Comparison of ENCODE assay signal across 8 mouse cellular contexts in genomic region chr19:10182142-10182541, GRCm38 (mm10). TPM values are rescaled to one million over a fixed set of nuclear protein-coding genes. Genes with fewer than 3 reads are reported as not detected.
DNase-seq lines count a peak whose midpoint lies in the region; ATAC-seq and TF ChIP-seq lines count a peak whose summit lies in the region.

No protein-coding gene starts in this region.

- 30% methylated on average over 7 of the region's 7 CpGs for WGBS in kidney, embryonic 16.5 days
- WGBS in hindbrain, embryonic 14.5 days = 34% methylated on average over 7 of the region's 7 CpGs
- WGBS in midbrain, embryonic 14.5 days = 28% methylated on average over 7 of the region's 7 CpGs

- TF ChIP-seq POLR2A in bone marrow macrophage, adult 2 months (IDR thresholded peaks at IDR 0.05; ENCODE audit: borderline replicate concordance, low read depth, low read length) = no peak

- DNase-seq in kidney, postnatal 14 days = no peak
- no peak for DNase-seq in hindbrain, embryonic 14.5 days (ENCODE audit: low spot score)
- DNase-seq in midbrain, embryonic 14.5 days = peak; percentile 48
- no peak for DNase-seq in thymus, postnatal 10 days (ENCODE audit: low spot score in 2 of 2)
- no peak for DNase-seq in retina, embryonic 14.5 days (ENCODE audit: low spot score)
- no peak for DNase-seq in cerebellum, postnatal 36 days

- ATAC-seq in kidney, embryonic 16.5 days (ENCODE audit: low FRiP score, low TSS enrichment) = no peak
- no peak for ATAC-seq in hindbrain, embryonic 14.5 days (ENCODE audit: low FRiP score)
- no peak for ATAC-seq in midbrain, embryonic 14.5 days (ENCODE audit: low FRiP score, low TSS enrichment)

- no peak for TF ChIP-seq CTCF in bone marrow macrophage, adult 2 months (IDR thresholded peaks at IDR 0.05; ENCODE audit: low read depth, low read length)

- no peaks in the 10 kb centered on the region for H3K9me3 ChIP-seq in kidney, embryonic 16.5 days (ENCODE audit: low read length)
- no peaks in the 10 kb centered on the region for H3K9me3 ChIP-seq in hindbrain, embryonic 14.5 days (ENCODE audit: control insufficient read depth, low read length)
- H3K9me3 ChIP-seq in midbrain, embryonic 14.5 days (ENCODE audit: control insufficient read depth, low read length) = no peaks in the 10 kb centered on the region

- peak overlapping the region; percentile 88 for H3K4me2 ChIP-seq in kidney, embryonic 16.5 days (replicated peaks; ENCODE audit: low read depth, low read length)
- H3K4me2 ChIP-seq in hindbrain, embryonic 14.5 days (replicated peaks) = peak overlapping the region; percentile 83
- peak overlapping the region; percentile 65 for H3K4me2 ChIP-seq in midbrain, embryonic 14.5 days (ENCODE audit: low read length)

- no peaks in the 10 kb centered on the region for H3K27me3 ChIP-seq in kidney, embryonic 16.5 days (ENCODE audit: insufficient read depth, low read length)
- no peaks in the 10 kb centered on the region for H3K27me3 ChIP-seq in hindbrain, embryonic 14.5 days (ENCODE audit: control insufficient read depth, insufficient read depth, low read length)
- no peaks in the 10 kb centered on the region for H3K27me3 ChIP-seq in midbrain, embryonic 14.5 days (ENCODE audit: control insufficient read depth, insufficient read depth, low read length)

- peak overlapping the region; percentile 90 for H3K4me3 ChIP-seq in kidney, embryonic 16.5 days (ENCODE audit: low read length)
- peak overlapping the region; percentile 99 for H3K4me3 ChIP-seq in bone marrow macrophage, adult 2 months (ENCODE audit: insufficient read depth, low read length)
- peak overlapping the region; percentile 80 for H3K4me3 ChIP-seq in hindbrain, embryonic 14.5 days (replicated peaks; ENCODE audit: low read length)
- peak overlapping the region; percentile 90 for H3K4me3 ChIP-seq in midbrain, embryonic 14.5 days (replicated peaks; ENCODE audit: low read depth, low read length)

- peaks cover 21% of the 10 kb centered on the region for H3K36me3 ChIP-seq in kidney, embryonic 16.5 days (ENCODE audit: insufficient read depth, low read length)
- peaks cover 22% of the 10 kb centered on the region for H3K36me3 ChIP-seq in hindbrain, embryonic 14.5 days (replicated peaks; ENCODE audit: control insufficient read depth, insufficient read depth)
- H3K36me3 ChIP-seq in midbrain, embryonic 14.5 days (ENCODE audit: control insufficient read depth, insufficient read depth, low read length) = peaks cover 22% of the 10 kb centered on the region

- peak overlapping the region; percentile 22; the same call in 1 of the 2 replicates for H3K9ac ChIP-seq in kidney, embryonic 16.5 days (replicated peaks; ENCODE audit: low read length)
- peak overlapping the region; percentile 96 for H3K9ac ChIP-seq in hindbrain, embryonic 14.5 days
- H3K9ac ChIP-seq in midbrain, embryonic 14.5 days (replicated peaks; ENCODE audit: low read length) = peak overlapping the region; percentile 92; the same call in 1 of the 2 replicates

- H3K27ac ChIP-seq in kidney, embryonic 16.5 days (ENCODE audit: low read length) = no peak overlapping the region
- H3K27ac ChIP-seq in bone marrow macrophage, adult 2 months (ENCODE audit: insufficient read depth, low read depth, low read length) = peak overlapping the region; percentile 51
- H3K27ac ChIP-seq in hindbrain, embryonic 14.5 days = peak overlapping the region; percentile 97
- peak overlapping the region; percentile 96 for H3K27ac ChIP-seq in midbrain, embryonic 14.5 days (replicated peaks; ENCODE audit: low read depth, low read length)

- peaks cover 21% of the 10 kb centered on the region for H3K4me1 ChIP-seq in kidney, embryonic 16.5 days (ENCODE audit: insufficient read depth, low read length)
- H3K4me1 ChIP-seq in bone marrow macrophage, adult 2 months (ENCODE audit: control insufficient read depth, insufficient read depth, low read length) = peaks cover 15% of the 10 kb centered on the region
- peaks cover 30% of the 10 kb centered on the region for H3K4me1 ChIP-seq in hindbrain, embryonic 14.5 days (replicated peaks; ENCODE audit: control insufficient read depth, insufficient read depth, low read length)
- H3K4me1 ChIP-seq in midbrain, embryonic 14.5 days (ENCODE audit: control insufficient read depth, insufficient read depth, low read length) = peaks cover 16% of the 10 kb centered on the region

RNA-seq across cellular contexts. Expression of gene Fads1, which starts 0.5 kb away (rescaled TPM):
- polyA plus RNA-seq in kidney, embryonic 16.5 days (2015; fragmentation: Nextera tagmentation; extraction: Ambion mirVana) = 95.4 and 100 TPM in 2 replicates
- 99.3 and 119 TPM in 2 replicates for polyA plus RNA-seq in bone marrow macrophage, adult 2 months (2012; ENCODE audit: insufficient read depth, insufficient read length, missing spikeins)
- polyA plus RNA-seq in hindbrain, embryonic 14.5 days (2014; fragmentation: Nextera tagmentation; extraction: Ambion mirVana) = 148 and 156 TPM in 2 replicates
- 125 and 152 TPM in 2 replicates for polyA plus RNA-seq in midbrain, embryonic 14.5 days (2014; fragmentation: Nextera tagmentation; extraction: Ambion mirVana)

RNA-seq across cellular contexts. Expression of gene Tmem258, which starts 21.7 kb away (rescaled TPM):
- 430 and 433 TPM in 2 replicates for polyA plus RNA-seq in kidney, embryonic 16.5 days (2015; fragmentation: Nextera tagmentation; extraction: Ambion mirVana)
- 146 and 159 TPM in 2 replicates for polyA plus RNA-seq in bone marrow macrophage, adult 2 months (2012; ENCODE audit: insufficient read depth, insufficient read length, missing spikeins)
- polyA plus RNA-seq in hindbrain, embryonic 14.5 days (2014; fragmentation: Nextera tagmentation; extraction: Ambion mirVana) = 324 and 357 TPM in 2 replicates
- 363 and 446 TPM in 2 replicates for polyA plus RNA-seq in midbrain, embryonic 14.5 days (2014; fragmentation: Nextera tagmentation; extraction: Ambion mirVana)

RNA-seq across cellular contexts. Expression of gene Fen1, which starts 21.8 kb away (rescaled TPM):
- polyA plus RNA-seq in kidney, embryonic 16.5 days (2015; fragmentation: Nextera tagmentation; extraction: Ambion mirVana) = 103 and 107 TPM in 2 replicates
- polyA plus RNA-seq in bone marrow macrophage, adult 2 months (2012; ENCODE audit: insufficient read depth, insufficient read length, missing spikeins) = 31.1 and 31.2 TPM in 2 replicates
- polyA plus RNA-seq in hindbrain, embryonic 14.5 days (2014; fragmentation: Nextera tagmentation; extraction: Ambion mirVana) = 24.2 and 24.8 TPM in 2 replicates
- 24.8 and 31.0 TPM in 2 replicates for polyA plus RNA-seq in midbrain, embryonic 14.5 days (2014; fragmentation: Nextera tagmentation; extraction: Ambion mirVana)

RNA-seq across cellular contexts. Expression of gene Myrf, which starts 58.4 kb away (rescaled TPM):
- 3.9 and 4.2 TPM in 2 replicates for polyA plus RNA-seq in kidney, embryonic 16.5 days (2015; fragmentation: Nextera tagmentation; extraction: Ambion mirVana)
- polyA plus RNA-seq in bone marrow macrophage, adult 2 months (2012; ENCODE audit: insufficient read depth, insufficient read length, missing spikeins) = 0.12 TPM in 1 of 2 replicates, not detected in the other
- polyA plus RNA-seq in hindbrain, embryonic 14.5 days (2014; fragmentation: Nextera tagmentation; extraction: Ambion mirVana) = 1.1 and 1.3 TPM in 2 replicates
- 0.49 and 0.75 TPM in 2 replicates for polyA plus RNA-seq in midbrain, embryonic 14.5 days (2014; fragmentation: Nextera tagmentation; extraction: Ambion mirVana)

Comparison
In these comparisons a context has a peak if more than half of its experiments do, and no peak if none do; other contexts are left out.
1. H3K9ac ChIP-seq: peak in every context shown above with its lines; median percentile 96 in hindbrain, embryonic 14.5 days; 92 in midbrain, embryonic 14.5 days; 22 in kidney, embryonic 16.5 days.